Mouse (Mus musculus) G1E (cell line): ENCODE measurements around the gene Helz.

Experiments
- CTCF ChIP-seq: IDR thresholded peaks from 2 replicates; pipeline ENCODE4 v1.5.1; 2012; ENCODE audit warnings: low read depth, low read length, inconsistent platforms, mixed read lengths
- POLR2AphosphoS5 ChIP-seq: IDR thresholded peaks from 2 replicates; pipeline ENCODE4 v1.6.1; 2012; ENCODE audit warnings: low read depth, low read length, inconsistent platforms; ENCODE audit not compliant: insufficient replicate concordance

DNA sequence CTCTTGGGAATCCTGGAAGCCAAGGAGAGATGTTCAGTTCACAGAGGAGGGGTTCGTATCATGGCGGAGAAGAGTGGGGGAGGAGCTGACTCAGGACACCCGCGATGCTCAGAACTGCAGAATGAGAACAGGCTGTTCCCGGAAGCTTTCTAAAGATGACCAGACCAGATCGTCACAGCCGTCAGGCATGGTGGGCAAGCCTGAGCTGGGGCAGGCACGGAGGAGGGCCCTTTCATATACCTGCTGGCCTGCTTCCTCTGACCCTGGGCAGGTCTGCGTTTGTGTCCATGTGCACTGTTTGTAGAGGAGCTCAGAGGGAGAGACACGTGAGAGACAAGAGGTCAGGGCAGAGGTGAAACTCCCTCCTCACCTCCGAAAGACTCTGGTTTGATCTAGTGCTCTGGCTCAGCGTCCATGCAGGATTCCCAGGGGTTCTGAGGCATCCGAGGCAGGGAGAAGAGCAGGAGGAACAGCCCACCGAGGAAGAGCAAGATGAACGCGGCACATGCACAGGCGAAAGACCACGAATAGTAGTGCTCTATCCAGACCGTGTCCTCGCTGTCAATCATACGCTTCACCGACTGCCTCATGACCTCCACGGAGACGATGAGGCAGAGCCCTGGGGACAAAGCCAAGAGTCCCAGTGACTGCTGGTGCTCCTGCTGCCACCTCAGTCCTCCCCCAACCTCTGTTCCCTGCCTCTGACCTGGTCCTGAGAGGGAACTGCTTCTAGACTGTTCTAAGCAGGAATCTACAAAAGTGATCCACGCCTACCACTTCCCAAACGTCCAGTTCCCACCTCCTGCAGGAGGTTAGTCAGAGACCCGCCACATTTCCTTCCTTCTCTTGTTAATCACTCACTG lies 155.8 kb downstream of the Helz start:
- TF ChIP-seq CTCF, result no peak
- no peak for TF ChIP-seq POLR2AphosphoS5
